Mouse (Mus musculus) kidney, postnatal 0 days (tissue): ENCODE measurements around the gene Glis2. TPM values are rescaled to one million over a fixed set of nuclear protein-coding genes. Genes with fewer than 3 reads are reported as not detected.

Experiments
- ATAC-seq: fragments of 200-750 bp; cut with Nextera tagmentation; replicated peaks from 2 replicates; pipeline ENCODE4 v1.8.0; 2017; ENCODE audit warnings: low read depth, moderate number of reproducible peaks, moderate TSS enrichment, moderate library complexity; ENCODE audit not compliant: low FRiP score
- DNase-seq: peaks from one replicate; pipeline ENCODE4 v3.0.0-alpha.2; 2016; ENCODE audit warnings: low spot score
- H3K27ac ChIP-seq: fragments of 300-500 bp; sonication (generic); 2 replicates; pipeline ENCODE4 v1.5.1; 2014; ENCODE audit warnings: mild to moderate bottlenecking
- H3K27me3 ChIP-seq: fragments of 300-500 bp; sonication (generic); 2 replicates; pipeline ENCODE4 v1.6.1; 2014; ENCODE audit warnings: low read length, mixed read lengths; ENCODE audit not compliant: insufficient read depth
- H3K36me3 ChIP-seq: fragments of 300-500 bp; sonication (generic); 2 replicates; pipeline ENCODE4 v1.6.1; 2014; ENCODE audit warnings: low read length, mixed read lengths; ENCODE audit not compliant: insufficient read depth
- H3K4me1 ChIP-seq: fragments of 300-500 bp; sonication (generic); replicated peaks from 2 replicates; pipeline ENCODE4 v1.6.1; 2014; ENCODE audit warnings: antibody characterized with exemption, low read length, mixed read lengths; ENCODE audit not compliant: insufficient read depth
- H3K4me2 ChIP-seq: fragments of 300-500 bp; sonication (generic); 2 replicates; pipeline ENCODE4 v1.6.1; 2014; ENCODE audit warnings: mild to moderate bottlenecking, low read length, moderate library complexity, mixed read lengths
- H3K4me3 ChIP-seq: fragments of 300-500 bp; sonication (generic); replicated peaks from 2 replicates; pipeline ENCODE4 v1.5.1; 2014; ENCODE audit warnings: low read depth, low read length
- H3K9ac ChIP-seq: fragments of 300-500 bp; sonication (generic); 2 replicates; pipeline ENCODE4 v1.6.1; 2014; ENCODE audit warnings: low read depth, low read length
- H3K9me3 ChIP-seq: fragments of 300-500 bp; sonication (generic); replicated peaks from 2 replicates; pipeline ENCODE4 v1.6.1; 2016; ENCODE audit warnings: low read length, inconsistent platforms, mixed read lengths
- CTCF ChIP-seq: IDR thresholded peaks from 2 replicates; pipeline ENCODE4 v1.5.1; 2016; ENCODE audit warnings: antibody characterized with exemption, low read depth, mild to moderate bottlenecking, moderate library complexity
- WGBS: fragments of 180-500 bp; shearing (Covaris S2); extraction: QIAGEN DNeasy Blood & Tissue Kit; methylation state at CpG from one replicate; pipeline ENCODE4 v1.1.7; 2014; 5-methylcytosine and 5-hydroxymethylcytosine counted together
- polyA plus RNA-seq: library from polyadenylated mRNA; unstranded; fragments of >200 nt; fragmentation: Nextera tagmentation; extraction: Ambion mirVana; gene quantifications from 2 replicates; pipeline ENCODE4 v1.2.1, GENCODE M21; 2015

Gene Glis2
- polyA plus RNA-seq, 1 experiment from 2014 or later: 74.6 TPM

DNA sequence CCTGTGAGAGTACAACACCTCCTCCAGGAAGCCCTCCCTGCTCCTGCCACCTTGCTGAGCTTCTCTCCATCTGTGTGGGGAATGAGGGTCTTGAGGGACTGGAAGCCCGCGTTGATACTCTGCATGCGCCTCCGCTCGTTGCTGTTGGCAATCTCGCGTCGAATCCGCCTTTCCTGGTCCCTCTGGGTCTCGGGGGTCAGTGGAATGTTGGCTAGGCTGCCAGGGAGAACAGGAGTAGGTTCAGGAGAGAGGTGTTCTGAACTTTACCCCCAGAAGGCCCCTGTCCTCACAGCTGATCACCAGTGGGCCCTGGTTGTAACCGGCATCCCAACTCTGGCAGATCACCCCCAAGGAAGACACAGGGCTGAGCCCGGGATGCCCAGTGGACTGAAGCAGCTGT, 42.6 kb upstream of the Glis2 start:
- Histone ChIP-seq H3K9me3 (no peaks in the 10 kb centered on the region), H3K27me3 (no peaks in the 10 kb centered on the region), H3K36me3 (peaks cover 10% of the 10 kb centered on the region; the same call in 1 of the 2 replicates), H3K4me3 (no peak overlapping the region), H3K4me1 (peaks cover 10% of the 10 kb centered on the region), H3K4me2 (no peak overlapping the region), H3K27ac (no peak overlapping the region), H3K9ac (0 out of 2 replicates have a peak overlapping the region, but pooled peaks have one; percentile 37)
- 93% methylated on average over 12 of the region's 12 CpGs for WGBS
- no peak for ATAC-seq
- no peak for DNase-seq
- TF ChIP-seq CTCF: no peak

DNA sequence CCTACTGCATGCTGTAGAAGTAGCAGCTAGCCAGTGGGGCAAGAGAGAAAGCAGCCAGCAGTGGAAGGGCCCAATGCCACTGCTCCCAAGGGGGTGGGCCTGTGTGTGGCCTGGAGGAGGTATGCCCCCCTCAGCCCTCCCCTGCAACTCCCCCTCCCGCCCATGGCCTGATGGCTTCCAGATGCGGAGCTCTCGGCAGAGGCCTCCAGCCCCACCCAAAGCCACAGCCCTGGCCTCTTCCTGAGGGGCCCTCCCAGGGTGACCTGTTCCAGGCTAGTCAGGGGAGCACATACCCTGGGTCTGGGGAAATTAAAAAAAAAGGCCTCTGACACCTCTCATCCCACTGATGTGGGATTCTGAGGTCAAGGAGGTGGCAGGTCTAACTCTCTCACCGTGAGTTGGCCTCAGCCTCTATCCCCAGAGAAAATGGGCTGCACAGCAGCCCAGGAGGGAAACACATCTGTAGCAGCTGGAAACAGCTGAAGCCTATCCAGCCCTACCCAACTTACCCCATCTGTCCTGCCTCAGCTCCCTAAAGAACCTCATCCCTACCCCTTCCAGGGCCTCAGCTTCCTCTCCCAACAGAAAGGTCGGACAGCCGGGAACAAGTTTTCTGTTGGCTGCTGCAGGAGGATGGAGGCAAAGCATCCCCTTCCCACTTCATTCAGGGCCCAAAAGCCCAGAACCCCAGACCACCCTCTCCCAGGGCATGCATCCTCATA, 41.5 kb upstream of the Glis2 start:
- ATAC-seq (0 out of 2 replicates have a peak, but pooled peaks have one; percentile 6), DNase-seq (no peak)

DNA sequence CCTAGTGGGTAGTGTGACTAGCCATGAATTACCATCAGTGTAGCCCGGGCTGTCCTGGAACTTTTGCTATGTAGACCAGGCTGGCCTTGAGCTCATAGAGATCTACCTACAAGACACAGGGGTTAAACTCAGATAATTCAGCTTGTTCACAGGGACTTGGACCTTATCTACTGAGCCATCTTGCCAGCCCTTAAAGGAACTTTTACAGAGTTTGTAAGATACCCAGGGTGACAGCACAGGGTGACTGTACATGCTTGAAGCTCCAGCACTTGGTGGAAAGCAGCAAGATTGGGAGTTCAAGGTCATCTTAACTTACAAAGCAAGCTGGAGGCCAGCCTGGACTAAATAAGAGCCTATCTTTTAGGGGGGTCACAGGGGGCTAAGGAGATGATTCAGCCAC, 39.0 kb upstream of the Glis2 start:
- TF ChIP-seq CTCF: no peak
- Histone ChIP-seq H3K9ac (no peak overlapping the region), H3K36me3 (0 out of 2 replicates have a peak, but pooled peaks cover 2% of the 10 kb centered on the region), H3K4me1 (peaks cover 19% of the 10 kb centered on the region), H3K9me3 (no peaks in the 10 kb centered on the region), H3K27me3 (no peaks in the 10 kb centered on the region), H3K4me3 (no peak overlapping the region), H3K4me2 (no peak overlapping the region), H3K27ac (no peak overlapping the region)
- WGBS: 97% methylated on average over 1 of the region's 1 CpGs
- DNase-seq (no peak), ATAC-seq (no peak)

More for the DNA sequence above, 41.5 kb upstream of the Glis2 start:
- Histone ChIP-seq H3K4me1 (peaks cover 19% of the 10 kb centered on the region), H3K9me3 (no peaks in the 10 kb centered on the region), H3K36me3 (peaks cover 7% of the 10 kb centered on the region; the same call in 1 of the 2 replicates), H3K4me2 (no peak overlapping the region), H3K27ac (peak overlapping the region; percentile 47; the same call in 1 of the 2 replicates), H3K9ac (0 out of 2 replicates have a peak overlapping the region, but pooled peaks have one; percentile 27), H3K4me3 (no peak overlapping the region), H3K27me3 (no peaks in the 10 kb centered on the region)
- WGBS: 22% methylated on average over 6 of the region's 6 CpGs
- TF ChIP-seq CTCF: no peak

DNA sequence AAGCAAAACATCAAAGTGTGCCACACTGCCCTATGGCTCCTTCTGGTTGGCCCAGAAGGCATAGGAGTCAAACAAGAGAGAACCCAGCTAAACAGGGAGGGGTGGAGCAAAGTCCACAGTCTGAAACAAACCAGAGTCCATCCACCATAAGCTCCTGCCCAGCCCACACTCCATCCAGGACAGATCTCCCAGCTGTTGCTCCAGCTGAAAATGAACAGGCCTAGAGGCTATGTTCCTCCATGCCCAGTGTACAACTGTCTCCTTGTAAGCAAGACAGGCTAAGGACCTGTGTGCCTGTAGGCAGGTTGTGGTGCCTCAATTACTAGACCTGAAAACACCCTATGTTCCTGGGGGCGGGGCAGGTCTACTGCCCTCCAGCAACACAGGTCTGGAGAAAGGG, 37.4 kb upstream of the Glis2 start:
- no peak for ATAC-seq

DNA sequence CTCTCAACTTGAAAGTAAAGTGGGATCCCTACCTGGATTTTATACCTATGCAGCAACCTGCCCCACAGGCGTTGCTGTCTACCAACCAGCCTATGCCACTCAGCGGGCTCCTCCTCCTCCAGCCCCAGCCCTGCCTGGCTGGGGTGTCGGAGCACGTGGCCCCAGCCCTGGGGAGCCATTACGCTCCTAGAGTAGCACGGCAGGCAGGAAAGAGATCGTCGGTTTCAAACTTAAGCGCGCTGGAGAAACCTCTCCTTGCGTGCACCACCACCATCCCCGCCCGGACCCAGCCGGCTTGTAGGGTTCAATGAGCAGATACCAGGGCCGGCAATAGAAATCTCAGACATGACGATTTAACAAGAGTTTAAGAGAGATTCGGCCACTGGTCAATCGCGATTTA, 36.6 kb upstream of the Glis2 start:
- Histone ChIP-seq H3K4me2 (peak overlapping the region; percentile 97), H3K9me3 (no peaks in the 10 kb centered on the region), H3K27me3 (no peaks in the 10 kb centered on the region), H3K4me3 (peak overlapping the region; percentile 87), H3K36me3 (0 out of 2 replicates have a peak, but pooled peaks cover 2% of the 10 kb centered on the region), H3K27ac (peak overlapping the region; percentile 95), H3K4me1 (peaks cover 15% of the 10 kb centered on the region), H3K9ac (peak overlapping the region; percentile 78)
- DNase-seq (peak; percentile 62), ATAC-seq (peak; percentile 47)
- TF ChIP-seq CTCF: no peak
- under 1% methylated on average over 19 of the region's 19 CpGs for WGBS

More for the DNA sequence above, 37.4 kb upstream of the Glis2 start:
- H3K36me3 ChIP-seq: 0 out of 2 replicates have a peak, but pooled peaks cover 2% of the 10 kb centered on the region
- WGBS: 65% methylated on average over 1 of the region's 1 CpGs
- peak; percentile 23 for DNase-seq
- peaks cover 19% of the 10 kb centered on the region for H3K4me1 ChIP-seq
- H3K4me3 ChIP-seq: 0 out of 2 replicates have a peak overlapping the region, but pooled peaks have one; percentile 87
- TF ChIP-seq CTCF: no peak
- peak overlapping the region; percentile 97 for H3K4me2 ChIP-seq
- H3K27me3 ChIP-seq: no peaks in the 10 kb centered on the region
- H3K9me3 ChIP-seq: no peaks in the 10 kb centered on the region
- no peak overlapping the region for H3K9ac ChIP-seq
- peak overlapping the region; percentile 95 for H3K27ac ChIP-seq

DNA sequence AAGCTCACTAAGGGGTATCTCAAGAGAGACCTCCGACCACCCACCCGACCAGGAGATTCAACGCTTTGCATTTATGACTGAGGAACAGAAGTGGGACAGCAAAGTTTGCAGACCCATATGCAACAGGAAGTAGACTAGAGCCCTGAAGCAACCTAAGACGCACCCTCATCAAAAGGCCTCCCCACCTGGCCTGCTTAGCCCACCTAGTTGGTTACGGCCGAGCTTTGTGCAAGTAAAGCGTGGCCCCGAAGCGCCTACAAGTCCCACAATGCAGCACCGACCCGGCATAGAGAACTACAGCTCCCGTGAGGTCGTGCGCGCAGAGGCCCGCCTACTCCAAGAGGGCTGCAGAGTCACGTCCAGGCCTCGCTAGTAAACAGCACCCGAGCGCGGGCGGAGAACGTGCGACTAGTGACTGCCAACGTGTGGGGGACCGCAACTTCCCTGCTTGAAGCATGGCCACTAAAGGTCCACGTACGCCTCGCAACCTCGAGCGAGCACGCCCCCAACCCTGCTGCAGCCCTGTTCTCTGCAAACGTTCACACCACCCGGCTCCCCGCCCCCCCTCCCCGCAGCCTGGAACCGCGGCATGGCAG, 36.0 kb upstream of the Glis2 start:
- H3K27me3 ChIP-seq: no peaks in the 10 kb centered on the region
- under 1% methylated on average over 38 of the region's 38 CpGs for WGBS

More for the DNA sequence above, 36.0 kb upstream of the Glis2 start:
- H3K4me3 ChIP-seq: peak overlapping the region; percentile 87
- ATAC-seq: peak; percentile 85
- 0 out of 2 replicates have a peak, but pooled peaks cover 2% of the 10 kb centered on the region for H3K36me3 ChIP-seq
- peak overlapping the region; percentile 95 for H3K27ac ChIP-seq
- DNase-seq: peak; percentile 96
- peak overlapping the region; percentile 97 for H3K4me2 ChIP-seq
- H3K9me3 ChIP-seq: no peaks in the 10 kb centered on the region
- H3K9ac ChIP-seq: peak overlapping the region; percentile 78
- no peak for TF ChIP-seq CTCF
- H3K4me1 ChIP-seq: peaks cover 10% of the 10 kb centered on the region; the same call in 1 of the 2 replicates
